Mouse (Mus musculus): Measurements from ENCODE around the gene Tmem248. TPM values are rescaled to one million over a fixed set of nuclear protein-coding genes. Genes with fewer than 3 reads are reported as not detected.

Tmem248 gene
- polyA plus RNA-seq, 1 experiment from 2014 or later: 33.7 TPM

- no peaks in the 10 kb centered on the region for H3K9me3 ChIP-seq (ENCODE audit: control insufficient read depth, low read depth, low read length)
- no peak for ATAC-seq (ENCODE audit: insufficient number of reproducible peaks, insufficient read depth, low FRiP score, low read depth)
- H3K4me2 ChIP-seq (replicated peaks; ENCODE audit: low read depth, low read length): no peak overlapping the region
- H3K36me3 ChIP-seq (ENCODE audit: control insufficient read depth, insufficient read depth, low read length): peaks cover 35% of the 10 kb centered on the region
- no peaks in the 10 kb centered on the region for H3K27me3 ChIP-seq (ENCODE audit: control insufficient read depth, insufficient read depth, low read length)
- 73% methylated on average over 3 of the region's 3 CpGs for WGBS
- H3K4me3 ChIP-seq (ENCODE audit: low read depth, low read length): no peak overlapping the region
- H3K9ac ChIP-seq (replicated peaks; ENCODE audit: low read depth, low read length): no peak overlapping the region
- H3K4me1 ChIP-seq (ENCODE audit: control insufficient read depth, insufficient read depth, low read length): 0 out of 2 replicates have a peak, but pooled peaks cover 4% of the 10 kb centered on the region
- no peak overlapping the region for H3K27ac ChIP-seq (ENCODE audit: low read length)
These were observed 23.1 kb upstream of the Tmem248 start for GRCm38 (mm10) chr5:130193760-130194159.

DNA sequence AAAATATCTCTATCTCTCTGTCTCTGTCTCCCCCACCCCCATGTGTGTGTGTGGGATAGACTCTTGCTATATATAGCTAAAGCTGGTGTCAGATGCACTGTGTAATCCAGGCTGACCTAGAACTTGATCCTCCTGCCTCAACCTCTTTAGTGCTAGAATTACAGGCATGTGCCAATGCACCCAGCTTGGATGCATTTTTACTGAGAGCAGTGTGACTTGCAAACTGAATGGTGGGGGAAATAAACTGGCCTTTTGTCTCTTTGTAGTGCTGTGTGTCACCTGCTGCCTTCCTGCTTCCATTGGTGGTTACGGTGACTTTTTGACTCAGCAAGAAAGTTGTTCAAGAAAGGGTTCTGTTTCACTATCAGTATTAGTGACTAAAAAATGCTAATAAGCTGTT lies 20.6 kb upstream of the Tmem248 start:
- H3K9me3 ChIP-seq (ENCODE audit: control insufficient read depth, low read depth, low read length): no peaks in the 10 kb centered on the region
- H3K4me2 ChIP-seq (replicated peaks; ENCODE audit: low read depth, low read length): no peak overlapping the region
- 0 out of 2 replicates have a peak, but pooled peaks cover 4% of the 10 kb centered on the region for H3K4me1 ChIP-seq (ENCODE audit: control insufficient read depth, insufficient read depth, low read length)
- H3K27me3 ChIP-seq (ENCODE audit: control insufficient read depth, insufficient read depth, low read length): no peaks in the 10 kb centered on the region
- WGBS: 93% methylated on average over 1 of the region's 1 CpGs
- H3K27ac ChIP-seq (ENCODE audit: low read length): no peak overlapping the region
- ATAC-seq (ENCODE audit: insufficient number of reproducible peaks, insufficient read depth, low FRiP score, low read depth): no peak
- H3K36me3 ChIP-seq (ENCODE audit: control insufficient read depth, insufficient read depth, low read length): peaks cover 35% of the 10 kb centered on the region
- H3K9ac ChIP-seq (replicated peaks; ENCODE audit: low read depth, low read length): no peak overlapping the region
- H3K4me3 ChIP-seq (ENCODE audit: low read depth, low read length): no peak overlapping the region

- no peak for ATAC-seq (ENCODE audit: insufficient number of reproducible peaks, insufficient read depth, low FRiP score, low read depth)
- H3K4me2 ChIP-seq (replicated peaks; ENCODE audit: low read depth, low read length): no peak overlapping the region
- no peak overlapping the region for H3K27ac ChIP-seq (ENCODE audit: low read length)
- 75% methylated on average over 3 of the region's 3 CpGs for WGBS
- no peak overlapping the region for H3K4me3 ChIP-seq (ENCODE audit: low read depth, low read length)
- no peak overlapping the region for H3K9ac ChIP-seq (replicated peaks; ENCODE audit: low read depth, low read length)
- H3K4me1 ChIP-seq (ENCODE audit: control insufficient read depth, insufficient read depth, low read length): no peaks in the 10 kb centered on the region
- H3K9me3 ChIP-seq (ENCODE audit: control insufficient read depth, low read depth, low read length): no peaks in the 10 kb centered on the region
- peaks cover 27% of the 10 kb centered on the region for H3K36me3 ChIP-seq (ENCODE audit: control insufficient read depth, insufficient read depth, low read length)
- no peaks in the 10 kb centered on the region for H3K27me3 ChIP-seq (ENCODE audit: control insufficient read depth, insufficient read depth, low read length)
These were observed 19.4 kb upstream of the Tmem248 start for GRCm38 (mm10) chr5:130197454-130197853.

- Histone ChIP-seq H3K4me1 (ENCODE audit: control insufficient read depth, insufficient read depth, low read length) (no peaks in the 10 kb centered on the region), H3K9ac (replicated peaks; ENCODE audit: low read depth, low read length) (no peak overlapping the region), H3K4me2 (replicated peaks; ENCODE audit: low read depth, low read length) (no peak overlapping the region), H3K27me3 (ENCODE audit: control insufficient read depth, insufficient read depth, low read length) (no peaks in the 10 kb centered on the region), H3K9me3 (ENCODE audit: control insufficient read depth, low read depth, low read length) (no peaks in the 10 kb centered on the region), H3K36me3 (ENCODE audit: control insufficient read depth, insufficient read depth, low read length) (peaks cover 27% of the 10 kb centered on the region), H3K27ac (ENCODE audit: low read length) (no peak overlapping the region), H3K4me3 (ENCODE audit: low read depth, low read length) (no peak overlapping the region)
- no peak for ATAC-seq (ENCODE audit: insufficient number of reproducible peaks, insufficient read depth, low FRiP score, low read depth)
- 91% methylated on average over 7 of the region's 7 CpGs for WGBS
These were observed 18.9 kb upstream of the Tmem248 start for GRCm38 (mm10) chr5:130197981-130198380.

DNA sequence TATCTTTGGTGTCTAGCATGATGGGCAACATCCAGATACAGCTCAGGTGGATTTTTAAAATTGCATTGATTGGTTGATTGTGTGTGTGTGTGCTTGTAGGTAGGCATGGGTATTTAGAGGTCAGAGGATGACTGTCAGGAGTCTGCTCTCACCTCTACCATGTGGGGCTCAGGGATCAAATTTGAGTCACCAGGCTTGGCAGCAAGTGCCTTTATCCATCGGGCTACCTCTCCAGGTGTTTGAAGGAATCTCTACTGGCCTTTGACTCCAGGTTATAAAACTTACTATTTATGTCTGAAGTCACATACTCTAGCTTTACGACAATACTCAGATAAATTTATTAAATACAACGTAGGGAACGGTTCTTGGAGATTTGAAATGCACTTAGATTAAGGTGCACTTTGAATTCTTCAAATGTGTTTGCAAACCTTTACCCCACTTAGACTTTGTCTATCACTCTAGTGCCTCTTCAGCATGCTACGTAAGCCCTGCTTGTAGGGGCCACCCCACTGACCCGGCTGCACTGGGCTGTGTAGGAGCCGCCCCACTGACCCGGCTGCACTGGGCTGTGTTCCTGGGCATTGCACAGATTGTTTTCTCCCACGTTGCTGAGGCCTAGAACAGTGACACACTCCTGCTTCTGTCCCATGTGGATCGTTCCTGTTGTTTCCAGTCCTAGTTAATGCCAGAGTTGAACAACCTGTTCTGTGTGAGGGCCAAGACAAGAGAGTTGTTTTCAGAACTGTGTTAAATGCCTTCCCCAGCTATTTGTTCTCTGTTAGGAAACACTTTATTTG lies 16.4 kb upstream of the Tmem248 start:
- ATAC-seq (ENCODE audit: insufficient number of reproducible peaks, insufficient read depth, low FRiP score, low read depth): no peak
- H3K9ac ChIP-seq (replicated peaks; ENCODE audit: low read depth, low read length): no peak overlapping the region
- no peak overlapping the region for H3K27ac ChIP-seq (ENCODE audit: low read length)
- no peaks in the 10 kb centered on the region for H3K4me1 ChIP-seq (ENCODE audit: control insufficient read depth, insufficient read depth, low read length)
- 84% methylated on average over 10 of the region's 10 CpGs for WGBS
- peaks cover 18% of the 10 kb centered on the region for H3K36me3 ChIP-seq (ENCODE audit: control insufficient read depth, insufficient read depth, low read length)
- H3K4me3 ChIP-seq (ENCODE audit: low read depth, low read length): no peak overlapping the region
- H3K4me2 ChIP-seq (replicated peaks; ENCODE audit: low read depth, low read length): no peak overlapping the region
- H3K9me3 ChIP-seq (ENCODE audit: control insufficient read depth, low read depth, low read length): no peaks in the 10 kb centered on the region
- H3K27me3 ChIP-seq (ENCODE audit: control insufficient read depth, insufficient read depth, low read length): no peaks in the 10 kb centered on the region

DNA sequence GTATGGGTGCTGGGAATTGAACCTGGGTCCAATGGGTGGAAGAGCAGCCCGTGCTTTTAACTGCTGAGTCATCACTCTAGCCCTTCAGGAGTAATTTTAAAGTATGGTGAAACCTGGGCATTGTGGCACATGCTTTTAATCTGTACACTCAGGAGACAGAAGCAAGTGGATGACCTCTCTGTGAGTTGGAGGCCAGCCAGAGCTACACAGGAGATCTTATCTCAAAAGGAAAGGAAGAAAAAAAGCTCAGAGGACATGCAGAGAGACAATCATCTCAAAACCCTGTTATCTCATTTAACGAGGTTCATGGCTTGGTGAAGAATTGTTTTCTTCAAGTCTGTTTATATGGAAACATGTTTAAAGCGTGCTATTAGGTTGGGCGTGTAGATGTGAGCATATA lies 12.9 kb upstream of the Tmem248 start:
- Histone ChIP-seq H3K4me2 (replicated peaks; ENCODE audit: low read depth, low read length) (no peak overlapping the region), H3K27ac (ENCODE audit: low read length) (no peak overlapping the region), H3K4me1 (ENCODE audit: control insufficient read depth, insufficient read depth, low read length) (no peaks in the 10 kb centered on the region), H3K27me3 (ENCODE audit: control insufficient read depth, insufficient read depth, low read length) (no peaks in the 10 kb centered on the region), H3K9ac (replicated peaks; ENCODE audit: low read depth, low read length) (no peak overlapping the region), H3K9me3 (ENCODE audit: control insufficient read depth, low read depth, low read length) (no peaks in the 10 kb centered on the region), H3K4me3 (ENCODE audit: low read depth, low read length) (no peak overlapping the region), H3K36me3 (ENCODE audit: control insufficient read depth, insufficient read depth, low read length) (peaks cover 25% of the 10 kb centered on the region)
- WGBS: 82% methylated on average over 4 of the region's 4 CpGs
- ATAC-seq (ENCODE audit: insufficient number of reproducible peaks, insufficient read depth, low FRiP score, low read depth): no peak

DNA sequence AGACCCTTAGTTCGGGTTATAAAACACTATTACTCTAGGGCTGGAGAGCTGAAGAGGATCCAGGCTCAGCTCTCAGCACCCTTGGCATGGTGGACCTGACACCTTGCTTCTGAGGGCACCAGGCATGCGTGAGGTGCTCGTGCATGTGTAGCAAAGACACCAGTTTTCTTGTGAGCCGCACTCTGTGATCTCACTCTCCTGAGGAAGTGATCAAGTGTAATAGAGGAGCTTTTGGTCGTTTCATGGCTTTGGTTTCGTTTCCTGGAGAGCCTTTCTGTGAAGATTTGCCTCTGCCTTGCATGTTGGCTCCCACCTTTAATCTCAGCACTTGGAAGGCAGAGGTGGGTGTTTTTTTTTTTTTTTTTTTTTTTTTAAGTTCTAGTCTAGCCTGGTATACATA lies 12.3 kb upstream of the Tmem248 start:
- Histone ChIP-seq H3K27ac (ENCODE audit: low read length) (no peak overlapping the region), H3K36me3 (ENCODE audit: control insufficient read depth, insufficient read depth, low read length) (peaks cover 26% of the 10 kb centered on the region)
- 92% methylated on average over 6 of the region's 6 CpGs for WGBS

DNA sequence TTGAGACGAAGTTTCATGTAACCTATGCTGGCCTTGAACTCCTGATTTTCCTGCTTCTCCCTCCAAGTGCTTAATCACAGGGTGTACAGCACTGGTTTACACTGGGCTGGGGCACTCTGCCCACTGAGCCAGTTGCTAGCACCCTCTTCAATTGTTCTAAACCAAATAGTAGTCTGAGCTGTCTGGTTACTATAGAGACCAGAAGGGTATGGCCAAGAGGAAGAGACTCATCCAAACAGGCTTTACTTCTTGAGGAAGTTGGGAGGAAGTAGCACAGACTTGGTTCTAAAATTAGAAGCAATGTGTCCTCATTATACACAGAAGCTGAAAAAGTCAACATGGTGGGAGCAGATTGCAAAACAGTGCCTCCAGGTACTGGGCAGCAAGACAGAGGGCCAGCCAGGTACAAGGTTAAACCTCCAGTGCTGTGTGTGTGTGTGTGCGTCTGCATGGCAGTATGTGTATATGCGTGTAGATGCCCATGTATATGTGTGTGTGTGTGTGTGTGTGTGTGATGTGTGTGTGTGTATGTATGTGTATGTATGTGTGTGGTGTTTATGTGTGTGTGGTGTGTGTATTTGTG lies 11.3 kb upstream of the Tmem248 start:
- Histone ChIP-seq H3K27me3 (ENCODE audit: control insufficient read depth, insufficient read depth, low read length) (no peaks in the 10 kb centered on the region), H3K4me2 (replicated peaks; ENCODE audit: low read depth, low read length) (no peak overlapping the region), H3K9ac (replicated peaks; ENCODE audit: low read depth, low read length) (no peak overlapping the region), H3K36me3 (ENCODE audit: control insufficient read depth, insufficient read depth, low read length) (peaks cover 32% of the 10 kb centered on the region), H3K4me1 (ENCODE audit: control insufficient read depth, insufficient read depth, low read length) (no peaks in the 10 kb centered on the region), H3K27ac (ENCODE audit: low read length) (no peak overlapping the region), H3K4me3 (ENCODE audit: low read depth, low read length) (no peak overlapping the region), H3K9me3 (ENCODE audit: control insufficient read depth, low read depth, low read length) (no peaks in the 10 kb centered on the region)
- no peak for ATAC-seq (ENCODE audit: insufficient number of reproducible peaks, insufficient read depth, low FRiP score, low read depth)
- WGBS: 94% methylated on average over 3 of the region's 3 CpGs

More for the DNA sequence above, 12.3 kb upstream of the Tmem248 start:
- Histone ChIP-seq H3K9me3 (ENCODE audit: control insufficient read depth, low read depth, low read length) (no peaks in the 10 kb centered on the region), H3K27me3 (ENCODE audit: control insufficient read depth, insufficient read depth, low read length) (no peaks in the 10 kb centered on the region), H3K4me3 (ENCODE audit: low read depth, low read length) (no peak overlapping the region), H3K4me2 (replicated peaks; ENCODE audit: low read depth, low read length) (no peak overlapping the region), H3K4me1 (ENCODE audit: control insufficient read depth, insufficient read depth, low read length) (no peaks in the 10 kb centered on the region), H3K9ac (replicated peaks; ENCODE audit: low read depth, low read length) (no peak overlapping the region)
- no peak for ATAC-seq (ENCODE audit: insufficient number of reproducible peaks, insufficient read depth, low FRiP score, low read depth)
